Mouse (Mus musculus) adrenal gland, adult (tissue): ENCODE measurements around the gene Dnaic1.

Source experiments
- DNase-seq, 2 experiments: peaks; one replicate each; pipeline ENCODE4 v3.0.0; 2022 to 2023; ENCODE audit warnings: low spot score in 1 of 2; ENCODE audit not compliant: inconsistent age in 2 of 2

The Dnaic1 gene

DNA sequence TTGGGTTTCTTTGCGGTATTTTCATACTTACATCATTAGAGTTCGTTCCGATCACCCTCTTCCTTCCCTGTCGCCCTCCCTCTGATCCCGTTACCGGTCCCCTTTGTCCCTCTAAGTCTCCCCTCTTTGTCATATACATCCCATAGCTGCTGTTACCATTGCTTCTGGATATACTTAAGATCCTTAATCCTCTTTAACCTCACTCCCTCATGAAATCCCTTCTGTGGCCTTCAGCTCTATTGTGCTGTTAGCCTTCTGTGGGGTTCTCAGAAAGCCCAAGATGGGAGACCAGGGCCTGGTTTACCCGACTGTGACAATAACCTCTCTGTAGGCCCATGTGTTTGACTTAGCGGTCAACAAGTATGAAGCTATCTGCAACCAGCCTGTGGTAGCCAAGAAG lies 65.1 kb downstream of the Dnaic1 start:
- DNase-seq: no peak

DNA sequence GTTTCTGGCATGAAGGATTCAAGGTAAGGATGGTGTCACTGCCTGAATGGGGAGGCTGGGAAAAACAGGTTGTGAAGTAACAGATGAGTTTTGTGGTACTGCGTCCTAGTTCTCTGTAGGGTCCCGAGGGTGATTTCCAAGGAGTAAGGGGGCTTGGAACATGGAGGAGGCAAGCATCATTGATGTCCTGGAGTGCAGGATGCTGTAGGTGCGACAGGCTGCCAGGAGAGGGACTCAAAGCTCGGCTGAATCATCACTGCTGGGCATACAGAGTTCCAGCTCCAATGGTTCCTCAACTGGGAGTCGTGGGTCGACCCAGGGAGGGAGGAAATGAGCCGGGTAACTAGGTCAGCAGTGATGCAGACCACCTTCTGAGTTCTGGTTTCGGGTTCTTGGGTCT lies 65.6 kb downstream of the Dnaic1 start:
- no peak for DNase-seq

DNA sequence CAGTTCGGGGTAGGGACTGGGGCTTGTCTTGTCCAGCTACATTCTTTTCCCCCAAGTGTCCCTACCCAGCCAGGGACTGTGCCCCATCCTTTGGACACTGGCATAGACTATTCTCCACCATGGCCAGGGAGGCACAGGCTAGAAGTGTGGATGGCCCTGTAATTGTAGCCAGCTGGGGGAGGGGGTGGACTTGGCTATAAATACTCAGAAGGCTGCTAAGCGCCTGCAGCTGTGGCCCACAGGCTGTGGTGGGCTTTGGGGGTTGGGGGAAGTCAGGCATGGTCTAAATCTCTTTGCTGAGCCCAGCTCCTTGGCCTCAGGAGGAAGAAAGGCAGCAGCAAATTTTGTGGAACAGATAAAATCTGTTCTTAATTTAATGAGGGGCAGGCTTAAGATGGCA lies 66.3 kb downstream of the Dnaic1 start:
- peak in 1 of 2 experiments; percentile 42 for DNase-seq

DNA sequence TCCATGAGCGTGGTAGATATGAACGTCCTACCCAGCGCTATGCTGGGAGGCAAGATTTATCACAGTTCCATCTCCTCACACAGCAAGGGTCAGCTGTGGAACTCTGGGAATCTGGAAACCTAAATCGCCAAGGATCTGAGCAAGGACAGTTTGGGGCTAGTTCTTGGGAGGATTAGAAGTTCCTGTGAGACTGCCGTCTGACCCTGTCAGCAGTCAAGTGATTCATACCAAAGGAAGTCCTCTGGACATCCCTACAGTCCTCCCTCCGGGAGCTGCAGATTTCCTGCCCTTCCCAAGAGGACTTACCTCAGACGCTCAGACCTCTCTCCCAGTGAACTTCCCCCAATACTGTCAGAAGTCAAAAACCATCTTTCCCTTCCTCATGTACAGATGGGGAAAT lies 66.8 kb downstream of the Dnaic1 start:
- peak in 1 of 2 experiments; percentile 68 for DNase-seq

DNA sequence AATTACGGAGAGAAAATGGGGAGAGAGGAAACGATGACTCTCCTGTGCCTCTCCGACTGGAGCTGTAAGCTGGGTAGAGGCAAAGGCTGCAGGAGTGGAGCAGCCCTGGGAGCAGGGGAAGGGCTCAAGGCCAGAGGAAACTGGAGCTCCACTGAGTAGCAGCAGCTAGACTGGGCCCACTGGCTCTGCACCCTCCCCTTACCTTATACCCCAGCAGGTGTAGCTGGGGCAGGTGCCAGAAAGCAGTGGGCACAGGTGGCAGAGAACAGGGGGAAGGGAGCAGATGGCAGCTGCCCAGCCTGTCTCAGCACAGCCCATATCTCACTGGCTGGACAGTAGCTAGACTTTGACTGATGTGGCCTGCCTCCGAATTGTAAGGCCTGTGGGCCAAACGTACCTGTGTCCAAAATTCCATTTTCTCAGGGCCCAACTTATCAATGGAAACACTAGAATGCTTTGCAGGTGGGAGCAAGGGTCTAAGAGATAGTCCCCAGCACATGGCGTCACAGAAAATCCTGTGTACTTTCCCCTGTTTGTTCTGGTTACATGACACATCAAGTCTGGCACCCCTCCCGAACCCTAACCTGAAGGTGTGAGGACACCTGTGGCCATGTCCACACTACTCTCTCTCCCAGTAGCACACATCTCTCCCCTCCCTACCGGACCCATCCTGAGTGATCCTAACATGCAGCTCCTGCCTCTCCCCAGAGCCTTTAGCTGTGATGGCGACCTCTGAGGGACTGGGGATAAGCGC lies 67.5 kb downstream of the Dnaic1 start:
- peak in 1 of 2 experiments; percentile 52 for DNase-seq

- no peak for DNase-seq
Observed at GRCm38 (mm10) chr4:41638186-41638731, 68.7 kb downstream of the Dnaic1 start.

GRCm38 (mm10) chr4:41638828-41639213 lies 69.2 kb downstream of the Dnaic1 start:
- DNase-seq: no peak

GRCm38 (mm10) chr4:41639214-41639841 lies 69.8 kb downstream of the Dnaic1 start:
- no peak for DNase-seq

DNA sequence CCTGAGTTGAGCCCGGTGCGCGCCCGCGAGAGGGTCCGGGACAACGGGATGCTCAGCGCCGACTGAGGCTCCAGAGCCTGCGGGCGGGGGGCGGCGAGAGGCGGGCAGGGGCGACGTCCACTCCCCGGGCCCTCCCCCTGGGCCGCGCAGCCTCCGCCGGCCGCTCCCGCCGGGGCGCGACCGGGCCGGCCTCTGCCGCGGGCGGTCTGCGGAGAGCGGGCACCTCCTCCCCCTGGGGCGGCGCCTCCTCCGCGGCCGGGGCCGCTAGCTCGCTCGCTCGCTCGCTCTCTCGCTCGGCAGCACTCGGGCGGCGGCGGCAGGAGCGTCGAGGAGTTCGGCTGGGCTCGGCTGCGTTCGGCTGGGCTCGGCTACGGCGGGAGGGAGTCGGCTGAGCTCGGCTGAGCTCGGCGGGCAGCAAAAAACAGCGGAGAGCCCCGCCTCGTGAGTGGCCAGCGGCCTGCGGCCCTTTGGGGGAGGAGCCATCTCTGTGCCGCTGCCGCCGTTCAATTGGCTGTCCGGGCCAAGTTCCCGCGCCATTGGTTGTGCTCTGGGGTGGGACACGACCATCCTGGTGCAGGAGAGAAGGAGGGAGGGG lies 70.4 kb downstream of the Dnaic1 start, which contains the start of gene Enho:
Enho (minus strand) TSS at position 412 of the 595 bp plus-strand sequence.
- peak; percentile 96 to 98 for DNase-seq

DNA sequence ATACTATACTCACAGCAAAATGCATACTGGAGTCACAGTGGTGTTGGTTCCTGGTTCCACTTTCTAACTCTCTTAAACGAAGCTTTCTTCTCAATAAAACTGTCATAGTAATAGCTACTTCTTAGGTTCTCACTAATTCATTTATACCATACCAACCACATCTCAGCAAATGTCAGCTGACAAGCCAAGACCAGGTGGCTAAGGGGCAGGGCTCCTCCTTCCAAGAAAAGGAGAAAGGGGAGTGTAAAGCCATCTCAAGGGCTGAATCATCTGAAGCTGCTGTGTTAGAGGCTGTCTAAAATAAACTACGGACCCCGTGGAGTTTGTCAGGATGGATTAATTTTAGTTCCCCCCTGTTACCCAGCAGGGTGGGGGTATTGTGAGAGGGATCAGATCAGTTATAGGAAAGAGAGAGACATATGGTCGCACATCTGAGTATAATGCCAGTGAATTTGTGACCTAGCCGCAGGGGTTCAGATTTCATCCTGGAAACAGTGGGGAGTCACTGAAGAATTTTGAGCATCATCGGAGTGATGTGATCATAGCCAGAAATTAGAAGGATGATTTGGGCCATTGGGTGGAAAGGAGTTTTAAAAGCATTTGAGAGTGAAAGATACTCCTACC lies 71.7 kb downstream of the Dnaic1 start:
- no peak for DNase-seq

DNA sequence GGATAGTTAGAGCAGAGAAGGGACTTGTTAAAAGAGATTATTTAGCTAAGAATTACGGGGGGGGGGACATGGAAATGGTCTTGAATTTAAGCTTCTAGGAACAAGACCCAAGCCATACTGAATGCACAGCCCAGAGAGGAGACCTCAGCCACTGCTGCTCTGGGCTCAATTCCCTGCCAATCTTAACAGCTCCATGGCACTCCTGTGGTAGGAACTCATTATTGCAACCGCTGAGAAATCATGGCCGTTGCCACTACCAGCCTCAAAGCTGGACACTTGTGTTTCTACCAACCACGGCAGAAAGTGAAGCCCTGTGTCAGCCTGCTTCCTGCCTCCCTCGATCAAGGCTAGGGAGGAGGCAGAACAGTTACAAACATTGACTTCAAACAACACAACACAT lies 75.9 kb downstream of the Dnaic1 start:
- DNase-seq: peak in 1 of 2 experiments; percentile 60

GRCm38 (mm10) chr4:41648157-41648556 lies 78.6 kb downstream of the Dnaic1 start:
- no peak for DNase-seq

DNA sequence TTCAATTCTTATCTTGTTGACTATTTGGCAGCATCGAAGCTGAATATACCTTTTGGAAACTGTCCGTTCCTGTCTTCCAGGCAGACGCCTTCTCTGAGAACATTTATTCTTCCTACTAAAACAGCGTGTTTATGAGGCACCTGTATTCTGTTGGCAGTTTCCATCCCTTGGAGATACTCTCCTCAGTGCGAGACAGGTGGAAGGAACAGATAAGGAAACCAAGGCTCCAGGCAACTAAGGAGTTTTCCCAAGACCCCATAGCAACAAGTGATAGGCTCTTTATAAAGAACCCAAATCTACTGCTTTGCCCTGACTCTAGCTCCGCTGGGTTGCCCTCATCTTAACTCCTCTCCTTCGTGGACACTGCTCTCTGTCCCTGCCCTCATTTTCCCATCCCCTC lies 79.1 kb downstream of the Dnaic1 start:
- no peak for DNase-seq

- peak; percentile 53 to 88 for DNase-seq
Observed at GRCm38 (mm10) chr4:41653296-41653695, 83.7 kb downstream of the Dnaic1 start.

DNA sequence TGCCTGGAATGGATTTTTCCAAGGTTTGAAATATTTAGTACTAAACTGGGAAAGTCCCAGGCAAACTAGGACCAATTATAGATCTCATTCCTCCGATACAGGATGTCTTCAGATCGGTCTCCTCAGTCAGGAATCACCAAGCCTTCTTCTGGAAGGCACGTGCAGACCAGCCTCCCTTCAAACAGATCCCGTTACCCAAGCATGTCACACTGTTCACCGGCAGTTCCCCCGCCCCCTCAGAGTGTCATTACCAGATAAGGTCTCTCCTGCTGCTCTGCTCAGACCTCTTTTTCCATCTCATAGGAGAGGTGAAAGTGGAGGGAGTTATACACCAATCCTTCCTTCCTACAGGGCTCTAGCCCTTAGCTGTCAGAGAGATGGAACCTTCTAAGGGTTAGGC lies 84.2 kb downstream of the Dnaic1 start:
- DNase-seq: no peak

GRCm38 (mm10) chr4:41654217-41654616 lies 84.6 kb downstream of the Dnaic1 start:
- DNase-seq: peak; percentile 69 to 88

GRCm38 (mm10) chr4:41655525-41655924 lies 86.0 kb downstream of the Dnaic1 start:
- DNase-seq: no peak

GRCm38 (mm10) chr4:41658566-41659384 lies 89.2 kb downstream of the Dnaic1 start:
- DNase-seq: peak; percentile 76 to 85

DNA sequence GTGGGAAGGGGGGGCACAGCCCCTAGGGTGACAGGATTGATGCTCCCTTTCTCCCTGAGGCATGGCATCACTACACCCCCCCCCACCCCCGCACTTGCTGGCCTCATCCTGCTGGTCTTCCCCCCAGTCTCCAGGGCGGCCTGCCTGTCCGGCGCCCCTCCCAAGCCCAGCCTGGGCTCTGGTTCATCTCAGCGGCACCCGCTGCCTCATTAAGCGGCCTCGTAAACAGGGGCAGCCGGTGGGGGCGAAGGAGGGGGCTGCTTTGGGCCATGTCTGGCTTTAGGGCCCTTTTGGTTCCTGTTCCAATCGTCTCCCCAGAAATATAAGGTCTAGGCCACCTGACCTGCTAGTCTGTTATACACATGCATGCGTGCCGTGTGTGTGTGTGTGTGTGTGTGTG lies 90.0 kb downstream of the Dnaic1 start:
- DNase-seq: no peak

DNA sequence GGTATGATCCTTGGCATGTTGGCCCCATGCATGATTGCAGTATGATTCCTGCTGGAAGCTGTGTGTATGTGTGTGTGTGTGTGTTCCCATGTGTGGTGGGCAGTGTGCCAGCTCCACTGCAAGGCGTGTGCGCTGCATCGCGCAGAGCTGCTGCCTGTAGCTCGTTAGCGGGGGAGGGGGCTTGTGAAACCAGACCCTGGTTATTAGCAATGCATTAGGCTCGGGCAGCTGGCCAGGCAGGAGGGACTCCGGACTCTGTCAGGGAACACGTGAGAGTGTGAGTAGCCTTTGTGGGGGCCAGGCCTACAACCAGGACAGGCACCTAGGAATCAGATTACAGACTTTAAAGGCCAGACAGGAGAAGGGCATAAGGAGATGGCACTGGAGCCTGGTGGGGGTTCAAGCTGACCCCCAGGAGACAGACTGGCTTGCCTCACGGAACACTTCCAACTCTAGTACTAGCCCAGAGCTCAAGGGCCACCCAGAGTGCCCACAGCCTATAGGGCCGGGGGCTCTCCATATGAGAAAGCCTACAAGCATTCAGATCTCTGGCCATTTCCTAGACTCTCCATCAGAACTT lies 91.4 kb downstream of the Dnaic1 start:
- no peak for DNase-seq
